Comparison of ENCODE assay signal across 9 mouse cellular contexts in genomic region chr3:34456488-34457433, GRCm38 (mm10).
DNase-seq lines count a peak whose midpoint lies in the region; ATAC-seq lines count a peak whose summit lies in the region.
"Had no signal": no experiment of that assay in that cellular context is flagged by ENCODE, and none has a peak within 500 bp of the region (broad histone marks: within the 10 kb centered on the region; RNA-seq: fewer than 3 reads in every experiment).

No protein-coding gene starts in this region.

- 67% methylated on average over 23 of the region's 23 CpGs for WGBS in kidney, embryonic 16.5 days
- WGBS in embryonic facial prominence, embryonic 13.5 days = 68% methylated on average over 23 of the region's 23 CpGs
- WGBS in hindbrain, embryonic 10.5 days = 74% methylated on average over 23 of the region's 23 CpGs
- 79% methylated on average over 23 of the region's 23 CpGs for WGBS in midbrain, embryonic 11.5 days

- no peak overlapping the region for H3K4me2 ChIP-seq in kidney, embryonic 16.5 days (replicated peaks; ENCODE audit: low read depth, low read length)
- H3K4me2 ChIP-seq in embryonic facial prominence, embryonic 13.5 days = no peak overlapping the region
- no peak overlapping the region for H3K4me2 ChIP-seq in midbrain, embryonic 11.5 days

- ATAC-seq in kidney, embryonic 16.5 days (ENCODE audit: low FRiP score, low TSS enrichment) = no peak
- 0 out of 2 replicates have a peak, but pooled peaks have one; percentile 48 for ATAC-seq in embryonic facial prominence, embryonic 13.5 days (ENCODE audit: insufficient number of reproducible peaks, insufficient read depth, low FRiP score, low TSS enrichment, low read depth)
- no peak for ATAC-seq in midbrain, embryonic 11.5 days (ENCODE audit: low FRiP score)

- H3K4me1 ChIP-seq in kidney, embryonic 16.5 days (ENCODE audit: insufficient read depth, low read length) = no peaks in the 10 kb centered on the region
- H3K4me1 ChIP-seq in embryonic facial prominence, embryonic 13.5 days = peaks cover 5% of the 10 kb centered on the region
- H3K4me1 ChIP-seq in hindbrain, embryonic 10.5 days (replicated peaks) = peaks cover 7% of the 10 kb centered on the region
- H3K4me1 ChIP-seq in midbrain, embryonic 11.5 days (ENCODE audit: control insufficient read depth, insufficient read depth, low read length) = peaks cover 2% of the 10 kb centered on the region; the same call in 1 of the 2 replicates

- no peaks in the 10 kb centered on the region for H3K27me3 ChIP-seq in kidney, embryonic 16.5 days (ENCODE audit: insufficient read depth, low read length)
- no peaks in the 10 kb centered on the region for H3K27me3 ChIP-seq in embryonic facial prominence, embryonic 13.5 days
- H3K27me3 ChIP-seq in hindbrain, embryonic 10.5 days (ENCODE audit: insufficient read depth, poor library complexity, severe bottlenecking) = no peaks in the 10 kb centered on the region
- no peaks in the 10 kb centered on the region for H3K27me3 ChIP-seq in midbrain, embryonic 11.5 days (ENCODE audit: control insufficient read depth, insufficient read depth, low read length)

- H3K9me3 ChIP-seq in kidney, embryonic 16.5 days (ENCODE audit: low read length) = no peaks in the 10 kb centered on the region
- H3K9me3 ChIP-seq in embryonic facial prominence, embryonic 13.5 days = 0 out of 2 replicates have a peak, but pooled peaks cover 3% of the 10 kb centered on the region
- no peaks in the 10 kb centered on the region for H3K9me3 ChIP-seq in hindbrain, embryonic 10.5 days
- H3K9me3 ChIP-seq in midbrain, embryonic 11.5 days (ENCODE audit: control insufficient read depth, low read length) = no peaks in the 10 kb centered on the region

- no peak overlapping the region for H3K27ac ChIP-seq in kidney, embryonic 16.5 days (ENCODE audit: low read length)
- no peak overlapping the region for H3K27ac ChIP-seq in embryonic facial prominence, embryonic 13.5 days
- H3K27ac ChIP-seq in hindbrain, embryonic 10.5 days = 0 out of 2 replicates have a peak overlapping the region, but pooled peaks have one; percentile 31
- H3K27ac ChIP-seq in midbrain, embryonic 11.5 days (ENCODE audit: low read depth, low read length) = no peak overlapping the region
- H3K27ac ChIP-seq: left cerebral cortex, adult 2 months had no signal

- no peaks in the 10 kb centered on the region for H3K36me3 ChIP-seq in kidney, embryonic 16.5 days (ENCODE audit: insufficient read depth, low read length)
- H3K36me3 ChIP-seq in embryonic facial prominence, embryonic 13.5 days = no peaks in the 10 kb centered on the region
- H3K36me3 ChIP-seq in hindbrain, embryonic 10.5 days = no peaks in the 10 kb centered on the region
- no peaks in the 10 kb centered on the region for H3K36me3 ChIP-seq in midbrain, embryonic 11.5 days (ENCODE audit: control insufficient read depth, insufficient read depth, low read length)

- H3K4me3 ChIP-seq in kidney, embryonic 16.5 days (ENCODE audit: low read length) = no peak overlapping the region
- no peak overlapping the region for H3K4me3 ChIP-seq in embryonic facial prominence, embryonic 13.5 days
- H3K4me3 ChIP-seq in hindbrain, embryonic 10.5 days = no peak overlapping the region
- no peak overlapping the region for H3K4me3 ChIP-seq in midbrain, embryonic 11.5 days (ENCODE audit: low read depth, low read length)
- H3K4me3 ChIP-seq: left cerebral cortex, adult 2 months had no signal

- no peak overlapping the region for H3K9ac ChIP-seq in kidney, embryonic 16.5 days (replicated peaks; ENCODE audit: low read length)
- H3K9ac ChIP-seq in embryonic facial prominence, embryonic 13.5 days = no peak overlapping the region
- H3K9ac ChIP-seq in midbrain, embryonic 11.5 days (ENCODE audit: low read length) = no peak overlapping the region

- peak; percentile 1 to 17 for DNase-seq in kidney, postnatal 36 days
- no peak for DNase-seq in hindbrain, embryonic 10.5 days (ENCODE audit: low spot score)
- DNase-seq in midbrain, embryonic 11.5 days (ENCODE audit: low spot score, missing footprints) = peak; percentile 41
- no peak for DNase-seq in spleen, adult 18-20 months
- no peak for DNase-seq in urinary bladder, postnatal 25 days (ENCODE audit: low spot score)
- no peak for DNase-seq in cerebellum, postnatal 36 days

Comparison
In these comparisons a context has a peak if more than half of its experiments do, and no peak if none do; other contexts are left out.
1. DNase-seq: peak in kidney, postnatal 36 days (2 of 2) and midbrain, embryonic 11.5 days (single experiment); none in hindbrain, embryonic 10.5 days (single experiment), spleen, adult 18-20 months (0 of 2), urinary bladder, postnatal 25 days (single experiment) and cerebellum, postnatal 36 days (0 of 2).